ENCODE assay signal across 16 mouse cellular contexts in the genomic region with DNA sequence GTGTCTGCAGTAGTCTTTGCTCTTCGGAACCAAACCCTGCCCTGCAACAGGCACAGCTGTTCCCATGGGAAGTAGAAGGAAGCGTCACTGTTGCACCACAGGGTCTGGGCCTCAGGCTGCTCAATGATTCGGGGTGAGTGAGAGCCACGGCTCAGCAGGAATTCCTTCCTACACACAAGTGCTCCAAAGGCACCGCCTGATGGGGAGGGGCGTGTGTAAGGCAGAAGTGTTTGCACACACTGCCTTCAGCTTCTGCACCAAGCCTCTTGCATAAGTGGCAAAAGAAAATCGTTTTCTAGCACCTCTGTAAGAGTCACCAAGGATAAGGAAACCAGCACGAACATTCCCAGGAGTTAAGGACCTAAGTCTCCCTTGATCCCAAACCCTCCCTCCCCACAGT.
A peak's percentile ranks its signal among the peaks of the same experiment; 100 is the strongest.
DNase-seq lines count a peak whose midpoint lies in the region; ATAC-seq and TF ChIP-seq lines count a peak whose summit lies in the region.
"Had no signal": no experiment of that assay in that cellular context is flagged by ENCODE, and none has a peak within 500 bp of the region (broad histone marks: within the 10 kb centered on the region; RNA-seq: fewer than 3 reads in every experiment).

No protein-coding gene starts in this region.

- no peak overlapping the region for H3K4me3 ChIP-seq in hindbrain, embryonic 16.5 days (ENCODE audit: low read length)
- H3K4me3 ChIP-seq in hindbrain, embryonic 12.5 days: no peak overlapping the region
- no peak overlapping the region for H3K4me3 ChIP-seq in lung, postnatal 0 days (ENCODE audit: low read depth, low read length)
- no peak overlapping the region for H3K4me3 ChIP-seq in stomach, embryonic 15.5 days (replicated peaks)
- H3K4me3 ChIP-seq: heart, embryonic 15.5 days; limb, embryonic 12.5 days; midbrain, embryonic 10.5 days; myocyte had no signal

- H3K36me3 ChIP-seq in hindbrain, embryonic 16.5 days (ENCODE audit: control insufficient read depth, insufficient read depth, low read length): peaks cover 11% of the 10 kb centered on the region; the same call in 1 of the 2 replicates
- peaks cover 27% of the 10 kb centered on the region for H3K36me3 ChIP-seq in hindbrain, embryonic 12.5 days
- 0 out of 2 replicates have a peak, but pooled peaks cover 5% of the 10 kb centered on the region for H3K36me3 ChIP-seq in lung, postnatal 0 days (ENCODE audit: insufficient read depth, low read length)
- H3K36me3 ChIP-seq in stomach, embryonic 15.5 days: peaks cover 8% of the 10 kb centered on the region; the same call in 1 of the 2 replicates

- peak; percentile 30; the same call in 1 of the 2 replicates for ATAC-seq in hindbrain, embryonic 16.5 days
- no peak for ATAC-seq in hindbrain, embryonic 12.5 days (ENCODE audit: low FRiP score)
- ATAC-seq in lung, postnatal 0 days: peak; percentile 99
- ATAC-seq in stomach, embryonic 15.5 days (ENCODE audit: insufficient read depth, low FRiP score, low read depth): peak; percentile 50; the same call in 1 of the 2 replicates
- ATAC-seq in monocyte, adult 5-6 weeks (replicated peaks; ENCODE audit: insufficient number of reproducible peaks, low FRiP score, low TSS enrichment, poor library complexity, severe bottlenecking): no peak

- no peak overlapping the region for H3K27ac ChIP-seq in hindbrain, embryonic 16.5 days (ENCODE audit: low read depth, low read length)
- no peak overlapping the region for H3K27ac ChIP-seq in hindbrain, embryonic 12.5 days
- no peak overlapping the region for H3K27ac ChIP-seq in lung, postnatal 0 days (ENCODE audit: low read length)
- no peak overlapping the region for H3K27ac ChIP-seq in stomach, embryonic 15.5 days
- H3K27ac ChIP-seq: heart, embryonic 15.5 days; hindbrain, embryonic 14.5 days; limb, embryonic 12.5 days; midbrain, embryonic 10.5 days had no signal

- WGBS in hindbrain, embryonic 16.5 days: 39% methylated on average over 8 of the region's 8 CpGs
- WGBS in hindbrain, embryonic 12.5 days: 42% methylated on average over 8 of the region's 8 CpGs
- WGBS in lung, postnatal 0 days: 34% methylated on average over 8 of the region's 8 CpGs
- WGBS in stomach, embryonic 15.5 days: 52% methylated on average over 8 of the region's 8 CpGs

- TF ChIP-seq EP300 in lung, postnatal 0 days (IDR thresholded peaks at IDR 0.05): 0 out of 2 replicates have a peak, but pooled peaks have one; percentile 30

- no peak overlapping the region for H3K4me2 ChIP-seq in hindbrain, embryonic 16.5 days (ENCODE audit: low read length)
- no peak overlapping the region for H3K4me2 ChIP-seq in hindbrain, embryonic 12.5 days (replicated peaks)
- H3K4me2 ChIP-seq in lung, postnatal 0 days (replicated peaks; ENCODE audit: low read depth, low read length): no peak overlapping the region
- H3K4me2 ChIP-seq in stomach, embryonic 15.5 days: no peak overlapping the region
- H3K4me2 ChIP-seq: heart, embryonic 15.5 days; hindbrain, embryonic 14.5 days; limb, embryonic 12.5 days had no signal

- TF ChIP-seq CTCF in brain, embryonic 14.5 days (IDR thresholded peaks at IDR 0.05; ENCODE audit: borderline replicate concordance, extremely low read depth, insufficient read depth, insufficient read length): no peak
- no peak for TF ChIP-seq CTCF in lung, postnatal 0 days (IDR thresholded peaks at IDR 0.05)

- TF ChIP-seq POLR2A in brain, embryonic 14.5 days (IDR thresholded peaks at IDR 0.05; ENCODE audit: borderline replicate concordance, extremely low read depth, insufficient read depth, insufficient read length, poor library complexity, severe bottlenecking): no peak

- H3K4me1 ChIP-seq in hindbrain, embryonic 16.5 days (ENCODE audit: control insufficient read depth, insufficient read depth, low read depth, low read length): no peaks in the 10 kb centered on the region
- H3K4me1 ChIP-seq in hindbrain, embryonic 12.5 days: peaks cover 3% of the 10 kb centered on the region; the same call in 1 of the 2 replicates
- no peaks in the 10 kb centered on the region for H3K4me1 ChIP-seq in lung, postnatal 0 days (ENCODE audit: insufficient read depth, low read depth, low read length)
- 0 out of 2 replicates have a peak, but pooled peaks cover 3% of the 10 kb centered on the region for H3K4me1 ChIP-seq in stomach, embryonic 15.5 days

- no peaks in the 10 kb centered on the region for H3K27me3 ChIP-seq in hindbrain, embryonic 16.5 days (replicated peaks; ENCODE audit: control insufficient read depth, insufficient read depth, low read length)
- no peaks in the 10 kb centered on the region for H3K27me3 ChIP-seq in hindbrain, embryonic 12.5 days
- H3K27me3 ChIP-seq in lung, postnatal 0 days (replicated peaks; ENCODE audit: insufficient read depth, low read length): no peaks in the 10 kb centered on the region
- no peaks in the 10 kb centered on the region for H3K27me3 ChIP-seq in stomach, embryonic 15.5 days (replicated peaks)
- H3K27me3 ChIP-seq: heart, embryonic 15.5 days; limb, embryonic 12.5 days had no signal

- no peaks in the 10 kb centered on the region for H3K9me3 ChIP-seq in hindbrain, embryonic 16.5 days (ENCODE audit: control insufficient read depth, low read length)
- H3K9me3 ChIP-seq in hindbrain, embryonic 12.5 days (replicated peaks): no peaks in the 10 kb centered on the region
- H3K9me3 ChIP-seq in lung, postnatal 0 days (ENCODE audit: low read length): no peaks in the 10 kb centered on the region
- no peaks in the 10 kb centered on the region for H3K9me3 ChIP-seq in stomach, embryonic 15.5 days
- H3K9me3 ChIP-seq: heart, embryonic 15.5 days; limb, embryonic 12.5 days; midbrain, embryonic 10.5 days had no signal

- H3K9ac ChIP-seq in hindbrain, embryonic 16.5 days (ENCODE audit: low read depth, low read length): no peak overlapping the region
- no peak overlapping the region for H3K9ac ChIP-seq in hindbrain, embryonic 12.5 days
- H3K9ac ChIP-seq in lung, postnatal 0 days (replicated peaks; ENCODE audit: low read depth): no peak overlapping the region
- H3K9ac ChIP-seq in stomach, embryonic 15.5 days: no peak overlapping the region
- H3K9ac ChIP-seq: heart, embryonic 15.5 days; hindbrain, embryonic 14.5 days; limb, embryonic 12.5 days had no signal

- peak; percentile 17 for DNase-seq in brain, embryonic 14.5 days (ENCODE audit: low read depth)
- DNase-seq in lung, postnatal 0 days (ENCODE audit: low spot score): peak; percentile 92
- no peak for DNase-seq in kidney, adult 11 months
- no peak for DNase-seq in thymus, postnatal 10 days (ENCODE audit: low spot score in 2 of 2)
- DNase-seq: adrenal gland, postnatal 14 days; cerebellum, postnatal 10 days; kidney, adult 8-10 months had no signal

Comparison
In these comparisons a context has a peak if more than half of its experiments do, and no peak if none do; other contexts are left out.
1. ATAC-seq: peak in hindbrain, embryonic 16.5 days (single experiment), lung, postnatal 0 days (single experiment) and stomach, embryonic 15.5 days (single experiment); none in hindbrain, embryonic 12.5 days (single experiment) and monocyte, adult 5-6 weeks (single experiment).
2. DNase-seq: peak in brain, embryonic 14.5 days (single experiment) and lung, postnatal 0 days (single experiment); none in kidney, adult 11 months (single experiment) and thymus, postnatal 10 days (0 of 2).